Mouse (Mus musculus): ENCODE data around the gene Pde8a. TPM values are rescaled to one million over a fixed set of nuclear protein-coding genes. Genes with fewer than 3 reads are reported as not detected.

Pde8a gene
- polyA plus RNA-seq, 1 experiment from 2014 or later: 2.6 TPM

DNA sequence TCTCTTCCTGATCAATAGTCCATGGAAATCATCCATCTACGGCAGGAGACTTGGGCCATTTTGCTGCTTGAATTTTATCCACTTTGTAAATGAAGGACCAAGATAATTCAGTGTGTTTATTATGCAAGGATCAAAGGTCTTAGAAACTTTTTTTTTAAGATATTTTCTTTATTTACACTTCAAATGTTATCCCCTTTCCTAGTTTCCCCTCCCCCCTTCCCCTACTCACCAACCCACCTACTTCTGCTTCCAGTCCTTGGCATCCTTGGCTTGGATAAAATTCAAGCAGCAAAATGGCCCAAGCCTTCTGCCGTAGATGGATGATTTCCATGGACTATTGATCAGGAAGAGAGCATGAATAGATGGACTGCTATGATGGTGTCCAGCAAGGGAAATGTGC lies 38.1 kb downstream of the Pde8a start:
- ATAC-seq (ENCODE audit: low FRiP score) (no peak), DNase-seq (ENCODE audit: low spot score) (no peak)
- no peaks in the 10 kb centered on the region for H3K36me3 ChIP-seq (replicated peaks; ENCODE audit: control insufficient read depth, insufficient read depth)
- no peaks in the 10 kb centered on the region for H3K27me3 ChIP-seq (ENCODE audit: control insufficient read depth, insufficient read depth, low read length)
- H3K9me3 ChIP-seq (ENCODE audit: control insufficient read depth, low read length): no peaks in the 10 kb centered on the region
- H3K9ac ChIP-seq: no peak overlapping the region
- H3K4me3 ChIP-seq (replicated peaks; ENCODE audit: low read length): no peak overlapping the region
- no peak overlapping the region for H3K4me2 ChIP-seq (replicated peaks)
- H3K4me1 ChIP-seq (replicated peaks; ENCODE audit: control insufficient read depth, insufficient read depth, low read length): no peaks in the 10 kb centered on the region
- WGBS: 98% methylated on average over 2 of the region's 2 CpGs
- no peak overlapping the region for H3K27ac ChIP-seq

DNA sequence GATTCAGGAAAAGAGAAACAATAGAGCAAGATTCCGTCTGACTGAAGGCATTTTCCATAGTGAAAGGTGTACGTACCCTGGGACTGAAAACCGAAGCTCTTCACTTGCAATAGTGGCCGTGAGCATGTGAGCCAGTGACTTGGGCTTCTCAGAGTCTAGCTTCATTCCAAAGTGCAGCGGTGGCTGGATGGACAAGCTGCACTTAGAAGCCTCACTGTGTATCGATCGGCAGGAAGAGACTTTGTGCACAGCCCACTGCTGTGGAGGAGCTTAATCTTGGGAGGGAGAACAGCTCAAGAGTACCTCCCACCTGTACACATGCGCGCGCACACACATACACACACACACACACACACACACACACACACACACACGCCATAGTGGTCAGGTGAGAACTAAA lies 39.9 kb downstream of the Pde8a start:
- Histone ChIP-seq H3K9ac (no peak overlapping the region), H3K27me3 (ENCODE audit: control insufficient read depth, insufficient read depth, low read length) (no peaks in the 10 kb centered on the region), H3K36me3 (replicated peaks; ENCODE audit: control insufficient read depth, insufficient read depth) (no peaks in the 10 kb centered on the region), H3K4me1 (replicated peaks; ENCODE audit: control insufficient read depth, insufficient read depth, low read length) (no peaks in the 10 kb centered on the region), H3K4me2 (replicated peaks) (no peak overlapping the region), H3K4me3 (replicated peaks; ENCODE audit: low read length) (no peak overlapping the region), H3K9me3 (ENCODE audit: control insufficient read depth, low read length) (no peaks in the 10 kb centered on the region), H3K27ac (no peak overlapping the region)
- DNase-seq (ENCODE audit: low spot score): no peak
- 79% methylated on average over 11 of the region's 11 CpGs for WGBS
- no peak for ATAC-seq (ENCODE audit: low FRiP score)

DNA sequence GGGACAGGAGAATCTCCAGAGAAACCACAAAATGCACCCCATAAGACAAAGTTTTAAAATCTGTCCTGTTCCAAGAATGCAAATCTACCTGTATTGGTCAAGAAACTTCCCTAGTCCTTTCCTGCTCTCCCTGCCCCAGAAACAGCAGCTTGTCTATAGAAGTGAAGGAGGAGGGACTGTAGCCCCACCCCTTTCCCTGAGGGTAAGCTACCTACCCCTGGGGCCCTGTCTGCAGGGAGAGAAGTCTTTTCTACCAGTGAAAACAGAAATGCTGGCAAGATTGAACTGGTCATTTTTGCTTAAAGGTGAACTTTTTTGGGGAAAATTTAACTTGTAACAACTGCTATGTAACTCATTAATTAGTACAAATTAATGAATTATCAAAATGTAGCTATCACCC lies 41.2 kb downstream of the Pde8a start:
- no peak for ATAC-seq (ENCODE audit: low FRiP score)

GRCm38 (mm10) chr7:81255456-81255855 lies 42.1 kb downstream of the Pde8a start:
- Histone ChIP-seq H3K4me2 (replicated peaks) (no peak overlapping the region), H3K4me3 (replicated peaks; ENCODE audit: low read length) (no peak overlapping the region), H3K9ac (no peak overlapping the region), H3K9me3 (ENCODE audit: control insufficient read depth, low read length) (no peaks in the 10 kb centered on the region), H3K27me3 (ENCODE audit: control insufficient read depth, insufficient read depth, low read length) (no peaks in the 10 kb centered on the region), H3K4me1 (replicated peaks; ENCODE audit: control insufficient read depth, insufficient read depth, low read length) (no peaks in the 10 kb centered on the region), H3K36me3 (replicated peaks; ENCODE audit: control insufficient read depth, insufficient read depth) (no peaks in the 10 kb centered on the region), H3K27ac (no peak overlapping the region)
- DNase-seq (ENCODE audit: low spot score) (no peak), ATAC-seq (ENCODE audit: low FRiP score) (no peak)
- 85% methylated on average over 3 of the region's 3 CpGs for WGBS

More for the DNA sequence above, 41.2 kb downstream of the Pde8a start:
- Histone ChIP-seq H3K4me3 (replicated peaks; ENCODE audit: low read length) (no peak overlapping the region), H3K9ac (no peak overlapping the region), H3K27ac (no peak overlapping the region), H3K4me1 (replicated peaks; ENCODE audit: control insufficient read depth, insufficient read depth, low read length) (no peaks in the 10 kb centered on the region), H3K9me3 (ENCODE audit: control insufficient read depth, low read length) (no peaks in the 10 kb centered on the region), H3K36me3 (replicated peaks; ENCODE audit: control insufficient read depth, insufficient read depth) (no peaks in the 10 kb centered on the region), H3K27me3 (ENCODE audit: control insufficient read depth, insufficient read depth, low read length) (no peaks in the 10 kb centered on the region), H3K4me2 (replicated peaks) (no peak overlapping the region)
- no peak for DNase-seq (ENCODE audit: low spot score)

DNA sequence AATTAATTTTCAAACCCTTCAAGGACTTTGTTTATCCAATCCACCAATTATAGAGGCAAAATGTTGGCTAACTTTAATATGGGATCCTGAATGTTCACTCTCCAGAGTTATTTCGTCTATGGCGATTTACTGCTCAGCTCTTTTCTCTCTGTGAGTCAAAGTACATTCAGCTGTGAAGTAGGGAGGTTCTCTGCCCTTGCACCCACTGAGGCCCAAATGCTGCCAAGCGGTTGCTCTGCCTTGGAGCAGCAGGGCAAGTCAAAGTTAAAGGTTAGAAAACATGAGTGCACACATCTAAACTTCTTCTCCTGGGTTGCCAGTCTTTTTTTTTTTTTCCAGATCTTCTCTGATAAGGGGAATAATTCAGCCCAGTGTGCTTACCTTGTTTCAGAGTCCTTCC lies 43.4 kb downstream of the Pde8a start:
- Histone ChIP-seq H3K36me3 (replicated peaks; ENCODE audit: control insufficient read depth, insufficient read depth) (no peaks in the 10 kb centered on the region), H3K4me3 (replicated peaks; ENCODE audit: low read length) (no peak overlapping the region), H3K9ac (no peak overlapping the region), H3K9me3 (ENCODE audit: control insufficient read depth, low read length) (no peaks in the 10 kb centered on the region), H3K4me2 (replicated peaks) (no peak overlapping the region), H3K27me3 (ENCODE audit: control insufficient read depth, insufficient read depth, low read length) (no peaks in the 10 kb centered on the region), H3K4me1 (replicated peaks; ENCODE audit: control insufficient read depth, insufficient read depth, low read length) (no peaks in the 10 kb centered on the region), H3K27ac (no peak overlapping the region)
- 89% methylated on average over 3 of the region's 3 CpGs for WGBS
- no peak for ATAC-seq (ENCODE audit: low FRiP score)
- no peak for DNase-seq (ENCODE audit: low spot score)

DNA sequence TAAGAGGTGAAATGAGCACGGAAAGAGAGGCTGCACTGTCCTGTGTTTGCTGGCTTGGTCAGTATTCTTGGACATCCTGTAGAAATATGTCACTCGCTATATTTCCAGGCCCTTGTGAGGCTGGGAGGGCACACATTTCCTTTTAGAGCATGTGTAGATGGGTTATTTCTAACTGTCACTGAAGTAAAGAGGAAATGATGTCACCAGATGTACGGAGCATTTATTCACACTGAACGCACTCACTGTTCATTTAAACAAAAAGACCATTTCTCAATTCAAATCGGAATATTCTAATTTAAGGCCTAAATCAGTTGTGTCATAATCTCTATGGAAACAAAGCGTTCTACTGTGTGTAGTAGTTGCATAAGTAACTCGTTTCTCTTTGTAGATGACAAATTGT lies 48.2 kb downstream of the Pde8a start:
- Histone ChIP-seq H3K27me3 (ENCODE audit: control insufficient read depth, insufficient read depth, low read length) (no peaks in the 10 kb centered on the region), H3K4me3 (replicated peaks; ENCODE audit: low read length) (no peak overlapping the region), H3K9ac (no peak overlapping the region), H3K27ac (no peak overlapping the region), H3K4me1 (replicated peaks; ENCODE audit: control insufficient read depth, insufficient read depth, low read length) (no peaks in the 10 kb centered on the region), H3K9me3 (ENCODE audit: control insufficient read depth, low read length) (no peaks in the 10 kb centered on the region), H3K36me3 (replicated peaks; ENCODE audit: control insufficient read depth, insufficient read depth) (no peaks in the 10 kb centered on the region), H3K4me2 (replicated peaks) (no peak overlapping the region)
- ATAC-seq (ENCODE audit: low FRiP score): no peak
- DNase-seq (ENCODE audit: low spot score): no peak
- 82% methylated on average over 7 of the region's 7 CpGs for WGBS

DNA sequence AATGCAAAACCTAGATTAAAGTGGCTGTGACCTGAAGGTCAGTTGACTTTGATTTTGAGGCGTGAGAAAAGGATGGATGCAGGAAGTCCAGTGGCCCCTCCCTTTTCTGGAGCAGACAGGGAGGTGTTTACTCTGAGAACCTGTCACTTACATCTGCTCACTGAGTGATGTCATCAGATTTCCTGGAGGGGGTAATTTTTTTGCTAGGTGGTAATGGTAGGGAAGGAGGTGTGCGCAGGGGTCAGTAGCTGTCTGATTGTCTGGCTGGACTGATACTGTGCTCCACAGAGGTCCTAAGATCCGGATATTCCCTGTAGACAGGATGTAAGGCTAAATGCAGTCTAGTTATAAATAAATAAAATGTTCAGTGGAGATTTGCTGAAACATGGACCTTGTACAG lies 59.5 kb downstream of the Pde8a start:
- Histone ChIP-seq H3K36me3 (replicated peaks; ENCODE audit: control insufficient read depth, insufficient read depth) (no peaks in the 10 kb centered on the region), H3K9me3 (ENCODE audit: control insufficient read depth, low read length) (no peaks in the 10 kb centered on the region), H3K4me2 (replicated peaks) (no peak overlapping the region), H3K27me3 (ENCODE audit: control insufficient read depth, insufficient read depth, low read length) (no peaks in the 10 kb centered on the region), H3K4me1 (replicated peaks; ENCODE audit: control insufficient read depth, insufficient read depth, low read length) (no peaks in the 10 kb centered on the region), H3K9ac (no peak overlapping the region), H3K4me3 (replicated peaks; ENCODE audit: low read length) (no peak overlapping the region), H3K27ac (no peak overlapping the region)
- ATAC-seq (ENCODE audit: low FRiP score) (no peak), DNase-seq (ENCODE audit: low spot score) (no peak)
- WGBS: 85% methylated on average over 3 of the region's 3 CpGs

DNA sequence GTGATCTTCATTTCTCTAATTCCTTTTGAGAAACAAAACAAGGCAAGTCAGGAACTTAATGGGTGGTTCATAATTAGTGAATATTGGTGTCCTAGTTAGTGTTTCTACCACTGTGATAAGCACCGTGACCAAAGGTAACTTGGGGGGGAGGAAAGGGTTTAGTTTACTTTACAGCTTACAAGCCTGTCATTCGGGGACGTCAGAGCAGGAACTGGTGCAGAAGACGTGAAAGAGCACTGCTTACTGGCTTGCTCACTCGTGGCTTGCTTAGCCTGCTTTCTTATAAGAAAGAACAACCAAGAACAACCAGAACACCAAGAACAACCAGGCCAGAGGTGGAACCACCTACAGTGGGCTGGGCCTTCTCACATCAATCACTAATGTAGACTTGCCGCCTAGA lies 65.6 kb downstream of the Pde8a start:
- no peak overlapping the region for H3K4me3 ChIP-seq (replicated peaks; ENCODE audit: low read length)
- no peaks in the 10 kb centered on the region for H3K27me3 ChIP-seq (ENCODE audit: control insufficient read depth, insufficient read depth, low read length)
- ATAC-seq (ENCODE audit: low FRiP score): no peak
- DNase-seq (ENCODE audit: low spot score): no peak
- H3K4me2 ChIP-seq (replicated peaks): no peak overlapping the region
- no peaks in the 10 kb centered on the region for H3K4me1 ChIP-seq (replicated peaks; ENCODE audit: control insufficient read depth, insufficient read depth, low read length)
- WGBS: 91% methylated on average over 6 of the region's 6 CpGs
- H3K9ac ChIP-seq: no peak overlapping the region
- H3K27ac ChIP-seq: no peak overlapping the region
- H3K36me3 ChIP-seq (replicated peaks; ENCODE audit: control insufficient read depth, insufficient read depth): no peaks in the 10 kb centered on the region
- H3K9me3 ChIP-seq (ENCODE audit: control insufficient read depth, low read length): no peaks in the 10 kb centered on the region

DNA sequence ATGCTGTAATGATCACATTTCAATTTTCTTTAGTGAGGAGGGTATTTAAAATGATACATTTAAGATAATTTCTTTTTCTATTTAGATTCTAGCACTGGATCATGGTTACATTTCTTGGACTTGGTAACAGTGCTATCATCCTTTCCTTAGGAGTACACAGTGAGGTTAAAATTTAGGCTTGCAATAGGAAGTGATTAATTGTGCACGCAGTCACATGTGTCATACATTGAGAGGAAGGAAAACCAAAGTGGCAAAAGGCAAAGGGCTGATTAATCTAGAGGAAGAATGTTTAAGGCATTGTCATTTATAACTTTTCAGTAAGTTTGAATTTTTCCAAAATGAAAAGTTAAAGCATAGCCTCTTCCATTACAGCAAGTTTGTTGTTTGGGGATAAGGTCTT lies 67.8 kb downstream of the Pde8a start:
- H3K9me3 ChIP-seq (ENCODE audit: control insufficient read depth, low read length): no peaks in the 10 kb centered on the region
- H3K36me3 ChIP-seq (replicated peaks; ENCODE audit: control insufficient read depth, insufficient read depth): no peaks in the 10 kb centered on the region
- H3K4me2 ChIP-seq (replicated peaks): no peak overlapping the region
- 100% methylated on average over 1 of the region's 1 CpGs for WGBS
- no peak for ATAC-seq (ENCODE audit: low FRiP score)
- no peaks in the 10 kb centered on the region for H3K4me1 ChIP-seq (replicated peaks; ENCODE audit: control insufficient read depth, insufficient read depth, low read length)
- DNase-seq (ENCODE audit: low spot score): no peak
- H3K9ac ChIP-seq: no peak overlapping the region
- no peak overlapping the region for H3K4me3 ChIP-seq (replicated peaks; ENCODE audit: low read length)
- H3K27me3 ChIP-seq (ENCODE audit: control insufficient read depth, insufficient read depth, low read length): no peaks in the 10 kb centered on the region
- H3K27ac ChIP-seq: no peak overlapping the region

DNA sequence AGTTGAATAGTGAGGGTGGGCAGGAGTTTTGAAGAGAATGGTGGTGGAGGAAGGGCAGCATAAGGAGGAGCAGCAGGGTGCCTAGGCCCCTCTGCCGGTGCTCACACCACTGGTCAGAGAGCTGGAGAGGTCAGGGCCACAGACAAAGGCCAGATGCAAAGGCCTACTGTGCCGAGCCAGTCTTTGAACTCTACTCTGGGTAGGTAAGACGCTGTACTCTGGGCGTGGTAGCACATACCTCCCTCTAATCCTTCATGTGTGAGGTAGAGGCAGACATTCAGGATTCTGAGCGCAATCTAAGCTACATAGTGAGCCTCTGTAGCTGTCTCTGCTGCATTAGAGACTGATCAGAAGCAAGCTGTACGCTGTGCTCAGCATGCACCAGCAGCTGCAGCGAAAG lies 73.1 kb downstream of the Pde8a start:
- 38% methylated on average over 7 of the region's 7 CpGs for WGBS
- no peak overlapping the region for H3K9ac ChIP-seq
- ATAC-seq (ENCODE audit: low FRiP score) (no peak), DNase-seq (ENCODE audit: low spot score) (no peak)
- H3K4me1 ChIP-seq (replicated peaks; ENCODE audit: control insufficient read depth, insufficient read depth, low read length): no peaks in the 10 kb centered on the region
- no peaks in the 10 kb centered on the region for H3K9me3 ChIP-seq (ENCODE audit: control insufficient read depth, low read length)
- H3K36me3 ChIP-seq (replicated peaks; ENCODE audit: control insufficient read depth, insufficient read depth): no peaks in the 10 kb centered on the region
- H3K4me3 ChIP-seq (replicated peaks; ENCODE audit: low read length): no peak overlapping the region
- H3K27ac ChIP-seq: no peak overlapping the region
- no peaks in the 10 kb centered on the region for H3K27me3 ChIP-seq (ENCODE audit: control insufficient read depth, insufficient read depth, low read length)
- no peak overlapping the region for H3K4me2 ChIP-seq (replicated peaks)
